Mouse (Mus musculus): ENCODE measurements around the gene Lsm2. TPM values are rescaled to one million over a fixed set of nuclear protein-coding genes. Genes with fewer than 3 reads are reported as not detected.
"Not testable (repeated sequence)": the region's sequence is repeated elsewhere in the genome, so short reads cannot be mapped to it uniquely, and the experiment has no call there.

The Lsm2 gene
- polyA plus RNA-seq, 1 experiment from 2014 or later, result 97.8 TPM

DNA sequence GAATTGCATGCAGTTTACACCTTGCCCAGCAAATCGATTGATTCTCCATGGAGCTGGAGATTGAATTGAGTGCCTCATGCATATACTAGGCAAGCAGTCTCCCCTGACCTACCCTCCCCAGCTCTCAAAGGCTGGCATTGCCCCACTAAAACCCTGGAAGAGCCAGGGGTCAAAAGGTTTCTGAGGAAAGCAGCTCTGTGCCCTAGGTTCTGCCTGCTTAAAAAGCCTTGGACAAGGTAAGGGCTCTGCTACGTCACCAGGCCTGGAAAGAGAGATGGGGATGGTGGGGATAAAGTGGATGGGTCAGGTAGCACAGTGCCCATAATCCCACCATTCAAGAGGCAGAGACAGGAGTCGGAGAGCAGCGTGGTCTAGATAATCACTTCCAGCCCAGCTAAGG lies 26.8 kb upstream of the Lsm2 start:
- Histone ChIP-seq H3K4me2 (replicated peaks) (no peak overlapping the region), H3K27me3 (ENCODE audit: control insufficient read depth, insufficient read depth, low read length) (peaks cover 17% of the 10 kb centered on the region), H3K27ac (no peak overlapping the region), H3K4me1 (replicated peaks; ENCODE audit: control insufficient read depth, insufficient read depth, low read length) (peaks cover 21% of the 10 kb centered on the region), H3K4me3 (replicated peaks; ENCODE audit: low read length) (no peak overlapping the region), H3K9ac (no peak overlapping the region), H3K36me3 (replicated peaks; ENCODE audit: control insufficient read depth, insufficient read depth) (peaks cover 16% of the 10 kb centered on the region), H3K9me3 (ENCODE audit: control insufficient read depth, low read length) (no peaks in the 10 kb centered on the region)
- DNase-seq (ENCODE audit: low spot score) (no peak), ATAC-seq (ENCODE audit: low FRiP score) (no peak)
- 86% methylated on average over 4 of the region's 4 CpGs for WGBS

DNA sequence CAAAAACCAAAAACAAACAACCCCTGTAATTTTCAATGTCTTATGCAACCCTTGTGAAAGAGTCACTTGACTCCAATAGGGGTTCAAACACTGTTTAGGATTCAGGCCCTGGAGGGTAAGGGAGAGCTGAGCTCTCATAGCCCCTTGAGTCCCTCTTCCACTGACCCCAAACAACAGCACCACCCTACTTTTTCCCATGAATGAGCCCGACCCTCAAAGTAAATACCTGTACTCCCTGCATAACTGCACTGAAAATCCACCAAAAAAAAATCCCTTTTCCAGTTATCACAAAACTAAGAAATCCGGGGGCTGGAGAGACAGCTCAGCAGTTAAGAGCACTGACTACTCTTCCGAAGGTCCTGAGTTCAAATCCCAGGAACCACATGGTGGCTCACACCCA lies 25.8 kb upstream of the Lsm2 start:
- no peak for ATAC-seq (ENCODE audit: low FRiP score)
- Histone ChIP-seq H3K27ac (no peak overlapping the region), H3K4me3 (replicated peaks; ENCODE audit: low read length) (no peak overlapping the region), H3K9me3 (ENCODE audit: control insufficient read depth, low read length) (no peaks in the 10 kb centered on the region), H3K4me1 (replicated peaks; ENCODE audit: control insufficient read depth, insufficient read depth, low read length) (peaks cover 11% of the 10 kb centered on the region), H3K4me2 (replicated peaks) (no peak overlapping the region), H3K9ac (no peak overlapping the region), H3K36me3 (replicated peaks; ENCODE audit: control insufficient read depth, insufficient read depth) (peaks cover 5% of the 10 kb centered on the region), H3K27me3 (ENCODE audit: control insufficient read depth, insufficient read depth, low read length) (peaks cover 25% of the 10 kb centered on the region)
- 84% methylated on average over 3 of the region's 3 CpGs for WGBS
- no peak for DNase-seq (ENCODE audit: low spot score)

DNA sequence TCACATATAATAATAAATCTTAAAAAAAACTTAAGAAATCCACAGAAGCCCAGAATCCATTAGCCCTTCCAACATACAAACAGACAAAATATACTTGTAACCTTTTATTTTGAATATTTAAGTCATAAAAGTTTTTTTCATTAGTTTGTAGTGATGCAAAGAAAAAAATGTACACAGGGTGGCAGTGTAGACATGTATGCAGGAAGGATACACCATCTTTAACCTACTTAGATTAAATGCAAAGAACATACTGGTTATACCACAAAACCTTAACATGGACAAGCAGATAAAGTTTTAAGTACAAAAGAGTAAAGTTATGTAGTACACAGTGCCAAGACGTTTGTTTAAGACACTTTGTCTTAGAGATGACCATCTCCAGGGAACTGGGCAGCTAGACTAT lies 25.3 kb upstream of the Lsm2 start:
- Histone ChIP-seq H3K9ac (no peak overlapping the region), H3K27me3 (ENCODE audit: control insufficient read depth, insufficient read depth, low read length) (peaks cover 27% of the 10 kb centered on the region), H3K4me1 (replicated peaks; ENCODE audit: control insufficient read depth, insufficient read depth, low read length) (0 out of 2 replicates have a peak, but pooled peaks cover 7% of the 10 kb centered on the region), H3K4me2 (replicated peaks) (no peak overlapping the region), H3K9me3 (ENCODE audit: control insufficient read depth, low read length) (no peaks in the 10 kb centered on the region), H3K4me3 (replicated peaks; ENCODE audit: low read length) (no peak overlapping the region), H3K36me3 (replicated peaks; ENCODE audit: control insufficient read depth, insufficient read depth) (peaks cover under 1% of the 10 kb centered on the region; the same call in 1 of the 2 replicates), H3K27ac (no peak overlapping the region)
- ATAC-seq (ENCODE audit: low FRiP score) (no peak), DNase-seq (ENCODE audit: low spot score) (peak; percentile 51)
- WGBS, result 38% methylated on average over 1 of the region's 1 CpGs

DNA sequence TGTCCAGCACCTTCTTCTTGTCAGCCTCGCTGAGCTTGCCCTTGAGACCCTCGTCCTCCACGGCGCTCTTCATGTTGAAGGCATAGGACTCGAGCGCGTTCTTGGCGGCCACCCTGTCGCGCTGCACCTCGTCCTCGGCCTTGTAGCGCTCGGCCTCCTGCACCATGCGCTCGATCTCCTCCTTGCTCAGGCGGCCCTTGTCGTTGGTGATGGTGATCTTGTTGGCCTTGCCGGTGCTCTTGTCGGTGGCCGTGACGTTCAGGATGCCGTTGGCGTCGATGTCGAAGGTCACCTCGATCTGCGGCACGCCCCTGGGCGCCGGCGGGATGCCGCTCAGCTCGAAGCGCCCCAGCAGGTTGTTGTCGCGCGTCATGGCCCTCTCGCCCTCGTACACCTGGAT lies 24.4 kb upstream of the Lsm2 start:
- 13% methylated on average over 35 of the region's 40 CpGs for WGBS
- H3K27me3 ChIP-seq (ENCODE audit: control insufficient read depth, insufficient read depth, low read length), result peaks cover 34% of the 10 kb centered on the region
- ATAC-seq (ENCODE audit: low FRiP score), result not testable (repeated sequence)

DNA sequence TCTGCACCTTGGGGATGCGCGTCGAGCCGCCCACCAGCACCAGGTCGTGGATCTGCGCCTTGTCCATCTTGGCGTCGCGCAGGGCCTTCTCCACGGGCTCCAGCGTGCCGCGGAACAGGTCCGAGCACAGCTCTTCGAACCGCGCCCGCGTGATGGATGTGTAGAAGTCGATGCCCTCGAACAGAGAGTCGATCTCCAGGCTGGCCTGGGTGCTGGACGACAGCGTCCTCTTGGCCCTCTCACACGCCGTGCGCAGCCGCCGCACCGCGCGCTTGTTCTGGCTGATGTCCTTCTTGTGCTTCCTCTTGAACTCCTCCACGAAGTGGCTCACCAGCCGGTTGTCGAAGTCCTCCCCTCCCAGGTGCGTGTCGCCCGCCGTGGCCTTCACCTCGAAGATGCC lies 23.7 kb upstream of the Lsm2 start:
- WGBS, result 36% methylated on average over 23 of the region's 40 CpGs
- H3K9ac ChIP-seq; H3K4me2 ChIP-seq (replicated peaks); ATAC-seq (ENCODE audit: low FRiP score); H3K4me1 ChIP-seq (replicated peaks; ENCODE audit: control insufficient read depth, insufficient read depth, low read length); H3K4me3 ChIP-seq (replicated peaks; ENCODE audit: low read length); H3K36me3 ChIP-seq (replicated peaks; ENCODE audit: control insufficient read depth, insufficient read depth); H3K27ac ChIP-seq; DNase-seq (ENCODE audit: low spot score); H3K9me3 ChIP-seq (ENCODE audit: control insufficient read depth, low read length): not testable (repeated sequence)
- H3K27me3 ChIP-seq (ENCODE audit: control insufficient read depth, insufficient read depth, low read length), result peaks cover 39% of the 10 kb centered on the region

More for the DNA sequence above, 24.4 kb upstream of the Lsm2 start:
- DNase-seq (ENCODE audit: low spot score); H3K27ac ChIP-seq; H3K9me3 ChIP-seq (ENCODE audit: control insufficient read depth, low read length); H3K4me1 ChIP-seq (replicated peaks; ENCODE audit: control insufficient read depth, insufficient read depth, low read length); H3K36me3 ChIP-seq (replicated peaks; ENCODE audit: control insufficient read depth, insufficient read depth); H3K4me3 ChIP-seq (replicated peaks; ENCODE audit: low read length); H3K4me2 ChIP-seq (replicated peaks); H3K9ac ChIP-seq: not testable (repeated sequence)

DNA sequence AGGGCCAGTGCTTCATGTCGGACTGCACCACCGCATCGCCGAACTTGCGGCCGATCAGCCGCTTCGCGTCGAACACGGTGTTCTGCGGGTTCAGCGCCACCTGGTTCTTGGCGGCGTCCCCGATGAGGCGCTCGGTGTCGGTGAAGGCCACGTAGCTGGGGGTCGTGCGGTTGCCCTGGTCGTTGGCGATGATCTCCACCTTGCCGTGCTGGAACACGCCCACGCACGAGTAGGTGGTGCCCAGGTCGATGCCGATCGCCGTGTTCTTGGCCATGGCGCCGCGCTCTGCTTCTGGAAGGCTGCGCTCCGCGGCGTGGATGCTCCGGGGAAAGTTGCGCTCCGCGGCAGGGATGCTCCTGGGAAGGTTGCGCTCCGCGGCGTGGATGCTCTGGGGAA lies 22.9 kb upstream of the Lsm2 start:
- Histone ChIP-seq H3K27me3 (ENCODE audit: control insufficient read depth, insufficient read depth, low read length) (peaks cover 42% of the 10 kb centered on the region), H3K9ac (peak overlapping the region; percentile 34; the same call in 1 of the 2 replicates), H3K4me2 (replicated peaks) (peak overlapping the region; percentile 78), H3K4me3 (replicated peaks; ENCODE audit: low read length) (peak overlapping the region; percentile 36)
- H3K9me3 ChIP-seq (ENCODE audit: control insufficient read depth, low read length); DNase-seq (ENCODE audit: low spot score); H3K4me1 ChIP-seq (replicated peaks; ENCODE audit: control insufficient read depth, insufficient read depth, low read length); H3K27ac ChIP-seq; H3K36me3 ChIP-seq (replicated peaks; ENCODE audit: control insufficient read depth, insufficient read depth): not testable (repeated sequence)
- WGBS, result 1% methylated on average over 21 of the region's 47 CpGs
- ATAC-seq (ENCODE audit: low FRiP score), result peak; percentile 43

DNA sequence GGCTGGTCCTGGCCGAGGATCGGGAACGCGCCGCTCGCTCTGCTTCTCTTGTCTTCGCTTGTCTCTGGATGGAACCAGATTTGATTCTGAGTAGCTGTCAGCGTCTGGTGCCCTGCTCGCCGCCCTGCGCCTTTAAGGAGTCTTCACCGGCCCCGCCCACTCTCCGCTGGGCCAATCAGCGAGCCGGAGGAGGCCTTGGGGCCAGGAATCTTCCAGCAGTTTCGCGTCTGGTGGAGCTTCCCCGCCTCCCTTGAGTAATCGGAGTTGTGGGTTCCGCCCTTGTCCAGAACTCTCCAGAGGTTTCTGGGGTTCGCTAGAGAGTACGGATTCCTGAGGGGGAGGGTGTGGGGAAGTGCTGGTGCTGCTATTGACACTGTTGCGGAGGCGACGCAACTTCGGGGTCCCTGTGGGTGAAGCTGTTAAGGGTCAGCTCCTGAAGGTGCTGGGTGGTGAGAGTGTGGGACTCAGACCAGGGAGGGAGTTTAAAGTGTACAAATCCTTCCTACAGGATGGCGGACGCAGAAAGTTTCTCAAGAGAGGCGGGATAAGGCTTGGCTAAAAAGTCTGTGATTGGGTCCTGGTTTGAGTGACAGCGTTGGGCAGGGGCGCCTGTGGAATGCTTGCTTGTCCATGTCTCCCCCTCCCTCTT lies 22.4 kb upstream of the Lsm2 start, which contains the start of gene Hspa1b:
TSS of gene Hspa1b (minus strand) at position 109 of the 649 bp plus-strand sequence.
- Histone ChIP-seq H3K27ac (peak within 1 kb of the TSS; percentile 80), H3K27me3 (ENCODE audit: control insufficient read depth, insufficient read depth, low read length) (peaks cover 42% of the 10 kb centered on the region), H3K4me2 (replicated peaks) (peak within 1 kb of the TSS; percentile 78), H3K4me3 (replicated peaks; ENCODE audit: low read length) (peak within 1 kb of the TSS; percentile 36), H3K9ac (peak within 1 kb of the TSS; percentile 36; the same call in 1 of the 2 replicates)
- H3K9me3 ChIP-seq (ENCODE audit: control insufficient read depth, low read length); H3K36me3 ChIP-seq (replicated peaks; ENCODE audit: control insufficient read depth, insufficient read depth); H3K4me1 ChIP-seq (replicated peaks; ENCODE audit: control insufficient read depth, insufficient read depth, low read length): not testable (repeated sequence)
- ATAC-seq (ENCODE audit: low FRiP score) (peak; percentile 92), DNase-seq (ENCODE audit: low spot score) (peak; percentile 64)
- under 1% methylated on average over 23 of the region's 32 CpGs for WGBS

DNA sequence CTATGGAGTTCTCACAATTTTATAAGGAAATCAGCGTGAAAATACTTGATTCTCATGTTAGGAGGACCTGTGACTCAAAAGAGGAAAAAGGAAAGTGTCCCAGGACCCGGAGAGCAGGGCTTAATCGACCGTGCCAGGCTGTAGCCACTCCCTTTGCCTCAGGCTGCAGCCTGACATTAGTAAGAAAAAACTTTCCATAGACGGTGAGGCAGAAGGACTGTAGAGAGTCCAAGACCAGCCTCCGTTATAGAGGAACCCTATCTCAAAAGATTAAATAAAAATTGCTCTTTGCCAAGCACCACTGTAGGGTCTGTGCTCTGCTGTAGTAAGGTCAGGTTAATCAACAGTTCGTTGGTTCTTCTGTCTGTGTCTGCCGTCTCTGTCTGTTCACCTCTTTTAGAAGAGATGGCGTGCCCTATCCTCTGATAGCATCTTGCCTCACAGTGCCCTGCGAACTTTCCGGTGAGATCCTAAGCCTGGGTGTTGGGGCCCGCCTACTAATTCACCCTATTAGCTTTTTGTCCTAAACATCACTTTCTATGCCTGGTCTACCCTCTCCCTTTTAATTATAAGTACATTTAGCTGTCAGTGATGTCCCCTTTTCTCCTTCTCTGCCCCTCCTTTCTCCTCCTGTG lies 21.7 kb upstream of the Lsm2 start:
- no peak for ATAC-seq (ENCODE audit: low FRiP score)
- no peak for DNase-seq (ENCODE audit: low spot score)
- WGBS, result 15% methylated on average over 12 of the region's 12 CpGs

DNA sequence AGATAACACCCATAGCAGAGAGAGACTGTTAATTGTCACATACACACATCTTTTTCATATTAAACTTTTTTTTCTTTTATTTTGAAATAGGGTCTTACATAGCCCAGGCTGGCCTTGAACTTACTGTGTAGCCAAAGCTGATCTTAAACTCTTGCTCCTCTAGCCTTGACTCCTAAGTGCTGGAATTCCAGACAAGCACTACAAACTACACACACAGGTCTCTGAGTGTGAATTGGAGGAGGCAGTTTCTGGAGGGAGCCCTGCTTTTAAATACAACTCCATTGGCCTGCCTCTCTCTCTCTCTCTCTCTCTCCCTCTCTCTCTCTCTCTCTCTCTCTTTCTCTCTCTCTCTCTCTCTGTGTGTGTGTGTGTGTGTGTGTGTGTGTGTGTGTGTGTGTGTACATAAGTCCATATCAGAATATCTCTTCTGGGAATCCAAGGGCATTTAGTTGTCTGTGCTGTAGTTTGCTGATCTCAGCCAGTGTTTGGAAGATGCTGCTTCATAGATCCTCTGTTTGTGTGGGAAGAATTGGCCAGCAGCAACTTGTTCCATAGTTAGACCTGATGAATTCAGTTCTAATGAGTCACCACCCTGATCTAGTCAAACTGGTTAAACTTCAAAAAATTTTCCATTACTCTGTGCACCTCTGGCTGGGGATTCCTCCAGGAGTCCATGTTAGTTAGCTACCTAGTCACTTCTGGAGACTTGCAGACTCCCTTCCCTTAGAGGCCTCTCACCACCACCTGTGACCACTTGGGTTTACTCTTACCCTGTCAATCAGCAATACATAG lies 20.8 kb upstream of the Lsm2 start:
- Histone ChIP-seq H3K4me3 (replicated peaks; ENCODE audit: low read length) (no peak overlapping the region), H3K27me3 (ENCODE audit: control insufficient read depth, insufficient read depth, low read length) (peaks cover 33% of the 10 kb centered on the region)
- ATAC-seq (ENCODE audit: low FRiP score), result no peak

More for the DNA sequence above, 21.7 kb upstream of the Lsm2 start:
- Histone ChIP-seq H3K4me2 (replicated peaks) (peak overlapping the region; percentile 78), H3K9me3 (ENCODE audit: control insufficient read depth, low read length) (no peaks in the 10 kb centered on the region), H3K4me1 (replicated peaks; ENCODE audit: control insufficient read depth, insufficient read depth, low read length) (0 out of 2 replicates have a peak, but pooled peaks cover 6% of the 10 kb centered on the region), H3K4me3 (replicated peaks; ENCODE audit: low read length) (peak overlapping the region; percentile 36), H3K27me3 (ENCODE audit: control insufficient read depth, insufficient read depth, low read length) (peaks cover 42% of the 10 kb centered on the region), H3K9ac (peak overlapping the region; percentile 36; the same call in 1 of the 2 replicates), H3K36me3 (replicated peaks; ENCODE audit: control insufficient read depth, insufficient read depth) (no peaks in the 10 kb centered on the region), H3K27ac (peak overlapping the region; percentile 80; the same call in 1 of the 2 replicates)

More for the DNA sequence above, 20.8 kb upstream of the Lsm2 start:
- Histone ChIP-seq H3K27ac (no peak overlapping the region), H3K9ac (no peak overlapping the region), H3K9me3 (ENCODE audit: control insufficient read depth, low read length) (no peaks in the 10 kb centered on the region), H3K4me2 (replicated peaks) (no peak overlapping the region), H3K36me3 (replicated peaks; ENCODE audit: control insufficient read depth, insufficient read depth) (no peaks in the 10 kb centered on the region), H3K4me1 (replicated peaks; ENCODE audit: control insufficient read depth, insufficient read depth, low read length) (0 out of 2 replicates have a peak, but pooled peaks cover 6% of the 10 kb centered on the region)
- no peak for DNase-seq (ENCODE audit: low spot score)
